Mouse (Mus musculus) left cerebral cortex, adult 9 months (tissue): ENCODE data around the gene Kcnq2.
A peak's percentile ranks its signal among the peaks of the same experiment; 100 is the strongest.

Experiments
- DNase-seq, 2 experiments: peaks; one replicate each; pipeline ENCODE4 v3.0.0; 2022; ENCODE audit warnings: low spot score in 2 of 2

The Kcnq2 gene

GRCm38 (mm10) chr2:181104111-181104510 is 31.0 kb downstream of the Kcnq2 start:
- DNase-seq = no peak

- no peak for DNase-seq
Observed at GRCm38 (mm10) chr2:181102161-181102560, 32.9 kb downstream of the Kcnq2 start.

DNA sequence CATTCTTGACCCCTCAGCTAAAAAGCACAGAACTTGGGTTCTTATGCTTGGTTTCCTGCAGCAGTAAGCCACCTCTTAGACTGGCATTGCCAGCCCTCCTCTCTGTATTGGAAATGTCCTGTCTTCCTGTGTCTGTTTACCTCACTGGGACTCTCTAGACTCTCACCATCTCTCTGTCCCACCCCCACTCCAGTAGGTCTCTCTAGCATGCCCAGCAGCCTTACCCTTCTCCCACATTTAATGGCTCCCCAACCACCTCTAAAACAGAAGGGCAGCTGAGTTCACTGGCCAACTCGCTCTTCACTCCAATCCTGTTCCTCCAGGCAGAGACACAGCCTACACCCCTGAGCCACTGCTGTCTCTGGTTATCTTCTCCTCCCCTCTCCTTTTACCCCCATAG is 33.5 kb downstream of the Kcnq2 start:
- DNase-seq = no peak

GRCm38 (mm10) chr2:181100087-181100486 is 35.0 kb downstream of the Kcnq2 start:
- no peak for DNase-seq

DNA sequence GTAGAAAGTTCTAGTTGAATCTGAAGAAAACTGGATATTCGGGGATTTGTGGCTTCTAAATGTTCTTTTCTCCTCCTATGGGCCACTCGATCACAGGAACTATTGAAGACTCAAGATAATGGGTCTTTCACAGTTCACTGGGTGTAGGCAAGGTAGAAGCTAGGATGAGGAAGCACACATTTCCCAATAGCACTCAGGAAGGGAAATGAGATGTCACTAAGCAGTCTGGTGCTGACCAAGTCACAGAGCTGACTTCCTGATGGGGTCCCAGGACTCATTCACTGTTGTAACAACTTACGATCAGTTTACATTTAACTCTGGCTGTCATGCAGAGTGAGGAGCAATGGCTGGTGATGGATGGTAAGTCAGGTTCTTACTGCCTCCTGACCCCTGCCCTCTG is 45.0 kb downstream of the Kcnq2 start:
- DNase-seq = no peak

GRCm38 (mm10) chr2:181084997-181085396 is 50.1 kb downstream of the Kcnq2 start:
- DNase-seq = no peak

DNA sequence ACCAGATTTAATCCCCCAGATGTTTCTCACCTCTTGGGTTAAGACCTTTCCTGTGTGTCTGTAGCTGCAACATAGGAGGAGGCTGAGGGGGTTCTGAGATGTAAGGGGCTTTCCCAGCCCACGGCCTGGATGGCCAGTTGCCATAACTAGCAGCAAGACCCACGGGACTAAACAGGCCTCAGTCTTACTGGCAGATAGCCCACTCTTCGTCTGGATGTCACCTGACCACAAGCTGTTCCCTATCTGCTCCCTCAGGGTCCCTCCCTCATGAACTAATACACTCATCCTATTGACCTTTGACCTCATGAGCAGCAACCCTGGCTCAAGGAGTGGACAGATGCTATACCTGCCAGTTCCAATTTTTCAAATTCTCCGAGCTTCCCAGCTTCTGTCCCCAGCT is 51.2 kb downstream of the Kcnq2 start:
- no peak for DNase-seq

- peak in 1 of 2 experiments; percentile 67 for DNase-seq
Observed at GRCm38 (mm10) chr2:181080886-181081285, 54.2 kb downstream of the Kcnq2 start.

DNA sequence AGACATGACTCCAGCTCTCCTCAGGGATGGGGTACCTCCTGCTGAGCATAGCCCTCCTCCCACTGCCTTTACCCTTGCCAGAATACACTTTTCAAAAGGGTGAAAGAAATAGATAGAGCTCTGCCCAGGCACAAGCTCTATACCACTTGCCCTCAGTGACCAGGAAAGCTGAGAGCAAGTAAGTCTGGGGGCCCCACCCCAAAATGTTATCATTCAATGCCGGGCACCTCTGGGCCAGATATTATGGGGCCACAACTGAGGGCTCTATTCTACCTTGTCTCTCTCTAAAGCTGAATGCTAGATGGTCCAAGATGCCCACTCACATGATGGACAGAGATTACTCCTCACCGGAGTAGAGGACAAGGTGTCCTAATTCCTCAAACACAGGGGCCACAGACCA is 55.6 kb downstream of the Kcnq2 start:
- no peak for DNase-seq

GRCm38 (mm10) chr2:181078908-181079307 is 56.2 kb downstream of the Kcnq2 start:
- no peak for DNase-seq

DNA sequence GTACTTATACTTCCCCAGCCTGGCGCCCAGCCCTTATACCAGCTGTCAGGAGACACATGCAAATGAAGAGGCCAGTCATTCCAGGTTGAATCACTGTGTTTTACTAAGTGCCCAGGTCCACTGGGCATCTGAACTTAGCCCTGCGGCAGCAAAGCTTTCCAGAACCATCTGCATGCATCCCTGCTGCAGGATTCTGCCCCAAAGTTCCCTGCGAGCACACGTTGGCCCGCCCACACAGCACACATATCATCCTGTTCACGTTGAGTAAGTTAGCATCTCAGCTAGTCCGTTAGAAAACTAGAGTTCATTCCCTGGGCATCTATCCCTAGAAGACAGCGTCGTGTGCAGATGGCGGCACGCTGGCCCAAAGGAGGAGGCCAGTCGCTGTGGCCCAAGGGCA is 59.6 kb downstream of the Kcnq2 start:
- DNase-seq = no peak

DNA sequence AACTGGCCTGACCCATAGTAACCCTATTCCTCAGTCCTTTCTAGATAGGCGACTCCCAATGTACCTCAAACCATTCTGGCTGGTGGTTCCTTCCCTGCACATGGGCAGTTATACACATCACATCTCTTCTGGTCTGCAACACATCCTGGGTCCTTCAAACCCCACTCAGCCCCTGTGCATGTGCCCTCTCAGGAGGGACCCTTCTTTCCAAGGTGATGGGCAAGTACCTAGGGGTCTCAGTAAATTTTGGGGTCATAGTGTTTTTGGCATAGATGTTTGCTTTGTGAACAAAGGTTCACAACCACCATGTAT is 62.7 kb downstream of the Kcnq2 start:
- DNase-seq = no peak

- peak; percentile 59 to 94 for DNase-seq
Observed at GRCm38 (mm10) chr2:181071706-181072402, 63.2 kb downstream of the Kcnq2 start.

DNA sequence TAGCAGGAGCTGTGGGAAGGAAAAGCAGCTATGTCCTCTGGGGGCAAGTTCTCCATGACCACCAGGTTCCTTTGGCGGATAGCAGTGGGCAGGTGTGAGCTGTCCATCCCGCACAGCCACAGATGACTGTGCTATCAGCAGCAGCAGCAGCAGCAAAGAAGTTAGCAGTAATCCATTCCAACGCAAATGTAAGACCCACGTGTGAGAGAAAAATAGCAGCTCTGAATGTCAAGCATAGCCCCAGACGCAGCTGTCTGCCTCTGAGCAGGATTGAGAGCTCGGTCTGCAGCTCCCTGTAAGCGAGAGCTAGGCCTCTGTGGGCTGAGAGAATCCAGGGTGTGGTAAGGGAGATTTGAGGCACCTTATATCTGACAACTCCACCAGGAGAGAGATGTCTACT is 65.0 kb downstream of the Kcnq2 start:
- DNase-seq = peak; percentile 68 to 82

GRCm38 (mm10) chr2:181068499-181068898 is 66.6 kb downstream of the Kcnq2 start:
- no peak for DNase-seq

DNA sequence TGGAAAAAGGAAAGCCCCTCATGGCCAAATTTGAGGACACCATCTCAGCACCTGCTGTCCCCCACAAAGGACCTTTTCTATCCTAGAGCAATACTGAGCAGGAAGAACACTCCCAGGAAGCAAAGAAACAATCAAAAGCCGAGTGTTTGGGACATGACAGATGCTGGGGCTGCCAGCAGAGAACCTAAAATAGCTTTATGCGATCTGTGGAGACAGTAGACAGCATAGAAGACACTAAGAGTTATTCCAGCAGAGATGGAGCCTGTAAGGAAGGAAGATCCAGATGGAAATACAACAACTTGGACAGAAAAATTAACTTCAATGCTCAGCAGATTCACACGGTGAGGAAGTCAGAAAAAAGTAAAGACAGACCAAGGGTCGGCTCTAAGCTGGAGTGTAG is 69.3 kb downstream of the Kcnq2 start:
- no peak for DNase-seq

GRCm38 (mm10) chr2:181060127-181060526 is 75.0 kb downstream of the Kcnq2 start:
- DNase-seq = peak in 1 of 2 experiments; percentile 89

GRCm38 (mm10) chr2:181058193-181058592 is 76.9 kb downstream of the Kcnq2 start:
- no peak for DNase-seq

DNA sequence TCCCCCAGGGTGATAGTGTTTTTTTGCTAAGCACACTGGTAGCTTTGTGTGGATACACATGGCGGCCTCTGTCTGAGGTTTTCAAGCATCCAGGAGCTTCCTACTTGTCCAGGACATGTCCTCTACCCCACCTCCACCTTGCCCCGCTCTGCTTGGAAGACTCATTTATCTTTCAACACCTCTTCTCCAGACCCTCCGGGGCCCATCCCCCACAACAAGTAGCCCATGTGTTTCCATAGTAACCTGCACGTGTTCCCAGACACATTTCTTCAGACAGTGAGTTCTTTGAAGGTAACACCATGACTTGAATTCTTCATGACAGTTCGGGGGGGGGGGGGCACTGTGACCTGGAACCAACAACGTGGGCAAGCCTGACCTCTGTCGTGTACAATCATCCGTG is 77.8 kb downstream of the Kcnq2 start:
- DNase-seq = no peak

DNA sequence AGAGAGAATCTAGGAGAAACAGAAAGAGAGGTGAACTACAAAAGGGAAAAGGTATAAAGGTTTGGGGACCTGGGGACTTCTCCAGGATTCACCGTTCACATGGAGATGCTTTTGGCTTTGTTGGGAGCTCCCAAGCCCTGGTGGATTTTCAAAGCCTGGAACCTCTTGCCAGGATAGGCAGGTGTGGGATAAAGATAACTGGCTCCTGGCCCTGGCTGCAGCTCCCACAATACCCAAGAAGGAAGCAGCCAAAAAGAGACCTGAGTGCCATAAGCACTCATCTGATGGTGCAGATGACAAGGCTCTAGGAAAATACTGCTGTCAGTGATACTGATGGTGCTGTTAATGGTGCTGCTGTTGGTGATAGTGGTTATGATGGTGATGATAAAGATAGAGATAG is 82.9 kb downstream of the Kcnq2 start:
- DNase-seq = no peak

GRCm38 (mm10) chr2:181048986-181049385 is 86.1 kb downstream of the Kcnq2 start:
- DNase-seq = no peak

GRCm38 (mm10) chr2:181048252-181048945 is 86.7 kb downstream of the Kcnq2 start:
- no peak for DNase-seq

GRCm38 (mm10) chr2:181044001-181044400 is 91.1 kb downstream of the Kcnq2 start:
- DNase-seq = no peak

- DNase-seq = no peak
Observed at GRCm38 (mm10) chr2:181043437-181043836, 91.7 kb downstream of the Kcnq2 start, which contains the start of gene Chrna4. Gene Chrna4 (minus strand): TSS chr2:181043546.
